14 mouse cellular contexts compared by ENCODE assay signal in genomic region chr19:57481743-57482259, GRCm38 (mm10). TPM values are rescaled to one million over a fixed set of nuclear protein-coding genes. Genes with fewer than 3 reads are reported as not detected.
DNase-seq lines count a peak whose midpoint lies in the region; ATAC-seq and TF ChIP-seq lines count a peak whose summit lies in the region.
"Had no signal": no experiment of that assay in that cellular context is flagged by ENCODE, and none has a peak within 500 bp of the region (broad histone marks: within the 10 kb centered on the region; RNA-seq: fewer than 3 reads in every experiment).

No protein-coding gene starts in this region.

- no peaks in the 10 kb centered on the region; the same call in 1 of the 2 replicates for H3K4me1 ChIP-seq in forebrain, embryonic 15.5 days
- peaks cover 8% of the 10 kb centered on the region for H3K4me1 ChIP-seq in forebrain, embryonic 12.5 days
- peaks cover 20% of the 10 kb centered on the region for H3K4me1 ChIP-seq in kidney, embryonic 15.5 days
- H3K4me1 ChIP-seq in midbrain, embryonic 15.5 days, result peaks cover 25% of the 10 kb centered on the region
- H3K4me1 ChIP-seq in midbrain, postnatal 0 days (ENCODE audit: insufficient read depth, low read length), result peaks cover 4% of the 10 kb centered on the region; the same call in 1 of the 2 replicates
- no peaks in the 10 kb centered on the region for H3K4me1 ChIP-seq in stomach, postnatal 0 days (replicated peaks; ENCODE audit: control insufficient read depth, insufficient read depth)

- H3K4me2 ChIP-seq in forebrain, embryonic 15.5 days (replicated peaks), result no peak overlapping the region
- H3K4me2 ChIP-seq in forebrain, embryonic 12.5 days, result no peak overlapping the region
- H3K4me2 ChIP-seq in kidney, embryonic 15.5 days, result no peak overlapping the region
- H3K4me2 ChIP-seq in midbrain, embryonic 15.5 days, result no peak overlapping the region
- no peak overlapping the region for H3K4me2 ChIP-seq in midbrain, postnatal 0 days (ENCODE audit: low read depth, low read length, poor library complexity, severe bottlenecking)
- no peak overlapping the region for H3K4me2 ChIP-seq in stomach, postnatal 0 days (replicated peaks; ENCODE audit: low read depth)

- no peak overlapping the region for H3K9ac ChIP-seq in forebrain, embryonic 15.5 days (replicated peaks)
- no peak overlapping the region for H3K9ac ChIP-seq in forebrain, embryonic 12.5 days
- no peak overlapping the region for H3K9ac ChIP-seq in kidney, embryonic 15.5 days
- no peak overlapping the region for H3K9ac ChIP-seq in midbrain, embryonic 15.5 days
- no peak overlapping the region for H3K9ac ChIP-seq in midbrain, postnatal 0 days (replicated peaks; ENCODE audit: low read length, poor library complexity, severe bottlenecking)
- no peak overlapping the region for H3K9ac ChIP-seq in stomach, postnatal 0 days (ENCODE audit: low read length)

- no peak overlapping the region for H3K27ac ChIP-seq in forebrain, embryonic 15.5 days (replicated peaks)
- no peak overlapping the region for H3K27ac ChIP-seq in forebrain, embryonic 12.5 days
- no peak overlapping the region for H3K27ac ChIP-seq in kidney, embryonic 15.5 days
- H3K27ac ChIP-seq in midbrain, embryonic 15.5 days, result no peak overlapping the region
- no peak overlapping the region for H3K27ac ChIP-seq in midbrain, postnatal 0 days (ENCODE audit: low read depth, low read length)
- H3K27ac ChIP-seq in stomach, postnatal 0 days (replicated peaks), result no peak overlapping the region
- H3K27ac ChIP-seq: heart, adult 2 months had no signal

- H3K4me3 ChIP-seq in forebrain, embryonic 15.5 days, result no peak overlapping the region
- H3K4me3 ChIP-seq in forebrain, embryonic 12.5 days (replicated peaks), result no peak overlapping the region
- no peak overlapping the region for H3K4me3 ChIP-seq in kidney, embryonic 15.5 days (replicated peaks)
- no peak overlapping the region for H3K4me3 ChIP-seq in midbrain, embryonic 15.5 days
- H3K4me3 ChIP-seq in midbrain, postnatal 0 days (ENCODE audit: low read depth, low read length), result no peak overlapping the region
- no peak overlapping the region for H3K4me3 ChIP-seq in stomach, postnatal 0 days (ENCODE audit: low read depth, low read length)
- H3K4me3 ChIP-seq: heart, adult 2 months had no signal

- ATAC-seq in forebrain, embryonic 15.5 days (replicated peaks), result peak; percentile 41; the same call in 1 of the 2 replicates
- no peak for ATAC-seq in forebrain, embryonic 12.5 days (ENCODE audit: low FRiP score)
- ATAC-seq in kidney, embryonic 15.5 days (replicated peaks; ENCODE audit: low FRiP score), result peak; percentile 52
- ATAC-seq in midbrain, embryonic 15.5 days (replicated peaks), result peak; percentile 32; the same call in 1 of the 2 replicates
- ATAC-seq in midbrain, postnatal 0 days (ENCODE audit: low FRiP score), result no peak
- ATAC-seq in stomach, postnatal 0 days (ENCODE audit: low FRiP score, low TSS enrichment), result peak; percentile 22; the same call in 1 of the 2 replicates

- no peaks in the 10 kb centered on the region for H3K9me3 ChIP-seq in forebrain, embryonic 15.5 days
- 0 out of 2 replicates have a peak, but pooled peaks cover 2% of the 10 kb centered on the region for H3K9me3 ChIP-seq in forebrain, embryonic 12.5 days
- H3K9me3 ChIP-seq in kidney, embryonic 15.5 days (replicated peaks), result no peaks in the 10 kb centered on the region
- no peaks in the 10 kb centered on the region for H3K9me3 ChIP-seq in midbrain, embryonic 15.5 days
- H3K9me3 ChIP-seq in midbrain, postnatal 0 days (ENCODE audit: low read length), result no peaks in the 10 kb centered on the region
- no peaks in the 10 kb centered on the region for H3K9me3 ChIP-seq in stomach, postnatal 0 days (ENCODE audit: control insufficient read depth, low read length)

- no peak for TF ChIP-seq CTCF in midbrain, postnatal 0 days (IDR thresholded peaks at IDR 0.05)
- TF ChIP-seq CTCF in stomach, postnatal 0 days (IDR thresholded peaks at IDR 0.05; ENCODE audit: low read depth), result no peak

- no peak for DNase-seq in kidney, postnatal 10 days
- no peak for DNase-seq in midbrain, postnatal 0 days (ENCODE audit: low spot score)
- no peak for DNase-seq in stomach, postnatal 0 days (ENCODE audit: low spot score)
- DNase-seq in layer of hippocampus, postnatal 14 days (ENCODE audit: low spot score in 2 of 2), result no peak
- DNase-seq: adrenal gland, adult 2 months; cerebellum, adult 2 months; heart, adult 2 months; kidney, postnatal 25 days; left cerebral cortex, postnatal 4 days; lung, postnatal 10 days had no signal

- 90% methylated on average over 6 of the region's 6 CpGs for WGBS in forebrain, embryonic 15.5 days
- 94% methylated on average over 6 of the region's 6 CpGs for WGBS in forebrain, embryonic 12.5 days
- 94% methylated on average over 6 of the region's 6 CpGs for WGBS in kidney, embryonic 15.5 days
- WGBS in midbrain, embryonic 15.5 days, result 91% methylated on average over 6 of the region's 6 CpGs
- WGBS in midbrain, postnatal 0 days, result 91% methylated on average over 6 of the region's 6 CpGs
- 91% methylated on average over 6 of the region's 6 CpGs for WGBS in stomach, postnatal 0 days

- H3K36me3 ChIP-seq in forebrain, embryonic 15.5 days, result peaks cover 4% of the 10 kb centered on the region; the same call in 1 of the 2 replicates
- peaks cover 8% of the 10 kb centered on the region for H3K36me3 ChIP-seq in forebrain, embryonic 12.5 days (replicated peaks)
- peaks cover 15% of the 10 kb centered on the region for H3K36me3 ChIP-seq in kidney, embryonic 15.5 days
- no peaks in the 10 kb centered on the region for H3K36me3 ChIP-seq in midbrain, embryonic 15.5 days (replicated peaks)
- H3K36me3 ChIP-seq in midbrain, postnatal 0 days (ENCODE audit: insufficient read depth, low read length), result no peaks in the 10 kb centered on the region
- no peaks in the 10 kb centered on the region for H3K36me3 ChIP-seq in stomach, postnatal 0 days (ENCODE audit: control insufficient read depth, insufficient read depth, low read length)

- H3K27me3 ChIP-seq in forebrain, embryonic 15.5 days, result no peaks in the 10 kb centered on the region
- H3K27me3 ChIP-seq in forebrain, embryonic 12.5 days, result no peaks in the 10 kb centered on the region
- H3K27me3 ChIP-seq in kidney, embryonic 15.5 days, result no peaks in the 10 kb centered on the region
- H3K27me3 ChIP-seq in midbrain, embryonic 15.5 days (replicated peaks), result no peaks in the 10 kb centered on the region
- no peaks in the 10 kb centered on the region for H3K27me3 ChIP-seq in midbrain, postnatal 0 days (ENCODE audit: insufficient read depth, low read length)
- H3K27me3 ChIP-seq in stomach, postnatal 0 days (ENCODE audit: control insufficient read depth, insufficient read depth, low read length), result 0 out of 2 replicates have a peak, but pooled peaks cover 2% of the 10 kb centered on the region

- TF ChIP-seq EP300 in stomach, postnatal 0 days (optimal IDR thresholded peaks at IDR 0.05), result no peak

RNA-seq across cellular contexts. Expression of gene Trub1, which starts 29.1 kb away (rescaled TPM):
- polyA plus RNA-seq in forebrain, embryonic 15.5 days (2015; fragmentation: Nextera tagmentation; extraction: Ambion mirVana), result 16.3 and 17.5 TPM in 2 replicates
- polyA plus RNA-seq in forebrain, embryonic 12.5 days (2016; fragmentation: Nextera tagmentation; extraction: Ambion mirVana), result 18.4 and 20.1 TPM in 2 replicates
- 28.2 and 30.6 TPM in 2 replicates for polyA plus RNA-seq in kidney, embryonic 15.5 days (2015; fragmentation: Nextera tagmentation; extraction: Ambion mirVana)
- polyA plus RNA-seq in midbrain, embryonic 15.5 days (2015; fragmentation: Nextera tagmentation; extraction: Ambion mirVana), result 15.9 and 16.7 TPM in 2 replicates
- total RNA-seq in midbrain, postnatal 0 days (2014; rRNA removed), result 18.5 and 23.6 TPM in 2 replicates
- polyA plus RNA-seq in midbrain, postnatal 0 days (2015; fragmentation: Nextera tagmentation; extraction: Ambion mirVana), result 18.2 and 18.3 TPM in 2 replicates
- polyA plus RNA-seq in stomach, postnatal 0 days (2015; fragmentation: Nextera tagmentation; extraction: Ambion mirVana), result 12.1 and 15.1 TPM in 2 replicates
- 10 to 100 TPM; 15.5 to 17.7 TPM for total RNA-seq in layer of hippocampus, postnatal 14 days (2021)

Comparison
In these comparisons a context has a peak if more than half of its experiments do, and no peak if none do; other contexts are left out.
1. ATAC-seq: peak in forebrain, embryonic 15.5 days (single experiment), kidney, embryonic 15.5 days (single experiment), midbrain, embryonic 15.5 days (single experiment) and stomach, postnatal 0 days (single experiment); none in forebrain, embryonic 12.5 days (single experiment) and midbrain, postnatal 0 days (single experiment).